Mouse (Mus musculus): Measurements from ENCODE around the gene Lrrc61.

DNA sequence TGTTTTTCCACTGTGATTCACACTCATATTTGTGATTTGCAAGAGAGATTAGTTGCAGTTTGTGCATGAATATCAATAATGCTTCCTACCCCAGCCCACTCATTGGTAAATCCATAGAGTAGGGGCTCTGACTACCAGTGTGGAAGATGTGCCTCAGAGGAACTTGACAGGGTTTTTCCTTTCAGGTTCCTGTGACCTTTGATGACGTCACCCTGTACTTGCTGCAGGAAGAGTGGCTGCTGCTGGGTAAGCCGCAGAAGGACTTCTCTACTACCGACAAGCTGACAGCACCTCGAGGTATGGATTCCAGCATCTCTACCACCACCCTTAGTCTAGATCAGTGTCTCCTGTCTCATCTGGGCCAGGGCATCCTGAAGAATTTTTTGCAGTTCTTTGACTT, 46.5 kb upstream of the Lrrc61 start:
- TF ChIP-seq POLR2A (IDR thresholded peaks at IDR 0.05; ENCODE audit: extremely low read depth, insufficient read depth, low read length), result no peak
- no peak for TF ChIP-seq CTCF (IDR thresholded peaks at IDR 0.05; ENCODE audit: extremely low read depth, insufficient read depth, low read length)

Measured in cortical plate, adult 2 months (tissue).